Mouse (Mus musculus): ENCODE data around the gene Yeats2.

The Yeats2 gene

DNA sequence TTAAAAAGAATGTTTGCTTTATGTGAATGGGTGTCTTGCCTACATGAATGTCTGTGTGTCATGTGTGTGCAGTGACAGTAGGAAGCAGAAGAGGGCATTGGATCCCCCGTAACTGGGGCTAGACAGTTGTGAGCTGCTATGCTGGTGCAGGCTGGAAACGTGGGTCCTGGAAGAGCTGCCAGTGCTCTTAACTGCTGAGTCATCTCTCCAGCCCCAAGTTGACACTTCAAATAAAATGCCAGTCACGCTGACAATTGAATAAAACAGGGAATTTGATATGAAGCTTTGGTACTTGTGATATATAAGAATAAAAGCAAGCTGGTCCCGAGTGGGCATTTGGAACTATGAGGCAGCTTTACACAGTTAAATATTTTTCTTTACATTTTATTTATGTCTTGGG, 139.4 kb downstream of the Yeats2 start:
- DNase-seq (ENCODE audit: low read depth, low spot score) = no peak
